Mouse (Mus musculus): ENCODE results near the gene Zfp180. TPM values are rescaled to one million over a fixed set of nuclear protein-coding genes. Genes with fewer than 3 reads are reported as not detected.
"Not testable (repeated sequence)": the region's sequence is repeated elsewhere in the genome, so short reads cannot be mapped to it uniquely, and the experiment has no call there.

Zfp180 gene
- 8.6 and 9.2 TPM in 2 replicates for polyA plus RNA-seq (2015; fragmentation: Nextera tagmentation; extraction: Ambion mirVana)

GRCm38 (mm10) chr7:24081634-24082431 lies at the start of gene Zfp180:
TSS of gene Zfp180 (plus strand) at chr7:24081924.
- Histone ChIP-seq H3K4me2 (ENCODE audit: low read depth, low read length) (peak within 1 kb of the TSS; percentile 81), H3K9me3 (replicated peaks; ENCODE audit: control insufficient read depth, low read length) (no peaks in the 10 kb centered on the region), H3K27ac (ENCODE audit: low read length) (peak within 1 kb of the TSS; percentile 92), H3K36me3 (ENCODE audit: control insufficient read depth, insufficient read depth) (peaks cover under 1% of the 10 kb centered on the region), H3K4me1 (ENCODE audit: control insufficient read depth, low read depth, low read length) (peaks cover 23% of the 10 kb centered on the region), H3K9ac (ENCODE audit: low read depth, low read length) (peak within 1 kb of the TSS; percentile 76), H3K27me3 (ENCODE audit: control insufficient read depth, insufficient read depth, low read depth, low read length) (no peaks in the 10 kb centered on the region), H3K4me3 (ENCODE audit: low read depth, low read length) (peak within 1 kb of the TSS; percentile 76)
- peak; percentile 98 for ATAC-seq (ENCODE audit: low read depth)
- WGBS (ENCODE audit: insufficient replicate concordance) = 12% methylated on average over 44 of the region's 44 CpGs

DNA sequence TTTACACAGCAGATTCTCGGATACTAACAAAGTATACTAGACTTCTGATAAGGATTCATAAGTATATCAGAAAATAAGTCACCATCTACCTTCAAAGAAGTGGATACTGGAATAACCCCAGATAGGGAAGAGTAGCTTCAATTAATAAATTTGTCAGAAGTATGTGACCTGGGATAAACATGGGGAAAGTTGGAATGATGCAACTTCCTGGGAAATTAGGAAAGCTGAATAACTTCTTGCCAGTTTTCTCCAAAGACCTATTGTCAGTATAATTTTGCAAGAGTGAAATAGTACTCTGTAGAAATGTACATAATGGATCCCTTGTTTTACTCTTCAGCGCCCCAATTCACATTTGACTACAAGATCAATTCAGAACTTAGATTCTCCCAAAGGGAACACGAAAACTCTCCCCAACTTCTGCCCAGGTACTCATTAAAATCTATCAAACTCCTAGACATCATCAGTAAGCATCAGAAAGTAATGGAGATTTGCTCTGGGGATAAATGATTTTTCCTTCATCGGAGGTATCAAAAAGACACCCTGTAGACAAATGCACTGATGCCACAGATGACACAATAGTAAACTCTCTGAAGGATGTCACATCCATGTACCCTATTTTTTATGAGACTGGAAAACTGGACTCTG lies 28.9 kb upstream of the Zfp180 start, which contains the start of gene Vmn1r183:
Vmn1r183 (plus strand) TSS at position 595 of the 645 bp plus-strand sequence.
- Histone ChIP-seq H3K27me3 (ENCODE audit: control insufficient read depth, insufficient read depth, low read depth, low read length) (no peaks in the 10 kb centered on the region), H3K4me1 (ENCODE audit: control insufficient read depth, low read depth, low read length) (no peaks in the 10 kb centered on the region), H3K27ac (ENCODE audit: low read length) (no peak within 1 kb of the TSS), H3K4me2 (ENCODE audit: low read depth, low read length) (no peak within 1 kb of the TSS), H3K9ac (ENCODE audit: low read depth, low read length) (no peak within 1 kb of the TSS), H3K36me3 (ENCODE audit: control insufficient read depth, insufficient read depth) (no peaks in the 10 kb centered on the region), H3K9me3 (replicated peaks; ENCODE audit: control insufficient read depth, low read length) (no peaks in the 10 kb centered on the region), H3K4me3 (ENCODE audit: low read depth, low read length) (no peak within 1 kb of the TSS)
- WGBS (ENCODE audit: insufficient replicate concordance) = 52% methylated on average over 4 of the region's 4 CpGs
- ATAC-seq (ENCODE audit: low read depth) = no peak

DNA sequence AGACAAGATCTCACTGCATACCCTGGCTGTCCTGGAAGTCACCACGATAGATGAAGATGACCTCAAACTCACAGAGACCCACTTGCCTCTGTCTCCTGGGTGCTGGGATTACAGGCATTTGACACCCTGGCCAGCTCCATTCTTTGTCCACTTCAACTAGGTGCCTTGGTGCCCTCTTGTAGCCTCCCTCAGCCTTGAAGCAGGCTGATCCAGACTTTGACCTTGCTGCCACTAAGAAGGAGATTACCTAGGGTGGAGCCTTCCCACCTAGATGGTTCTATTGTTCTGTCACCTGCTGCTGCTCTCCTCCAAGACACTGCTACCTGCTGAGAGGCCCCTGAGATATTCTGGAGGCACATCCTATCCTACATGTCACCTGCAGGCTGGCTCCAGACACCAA lies 7.3 kb upstream of the Zfp180 start:
- not testable (repeated sequence) for H3K4me1 ChIP-seq (ENCODE audit: control insufficient read depth, low read depth, low read length); H3K4me2 ChIP-seq (ENCODE audit: low read depth, low read length); H3K36me3 ChIP-seq (ENCODE audit: control insufficient read depth, insufficient read depth); H3K9ac ChIP-seq (ENCODE audit: low read depth, low read length); ATAC-seq (ENCODE audit: low read depth); H3K4me3 ChIP-seq (ENCODE audit: low read depth, low read length); H3K27me3 ChIP-seq (ENCODE audit: control insufficient read depth, insufficient read depth, low read depth, low read length); H3K9me3 ChIP-seq (replicated peaks; ENCODE audit: control insufficient read depth, low read length); H3K27ac ChIP-seq (ENCODE audit: low read length)
- 21% methylated on average over 1 of the region's 1 CpGs for WGBS (ENCODE audit: insufficient replicate concordance)

DNA sequence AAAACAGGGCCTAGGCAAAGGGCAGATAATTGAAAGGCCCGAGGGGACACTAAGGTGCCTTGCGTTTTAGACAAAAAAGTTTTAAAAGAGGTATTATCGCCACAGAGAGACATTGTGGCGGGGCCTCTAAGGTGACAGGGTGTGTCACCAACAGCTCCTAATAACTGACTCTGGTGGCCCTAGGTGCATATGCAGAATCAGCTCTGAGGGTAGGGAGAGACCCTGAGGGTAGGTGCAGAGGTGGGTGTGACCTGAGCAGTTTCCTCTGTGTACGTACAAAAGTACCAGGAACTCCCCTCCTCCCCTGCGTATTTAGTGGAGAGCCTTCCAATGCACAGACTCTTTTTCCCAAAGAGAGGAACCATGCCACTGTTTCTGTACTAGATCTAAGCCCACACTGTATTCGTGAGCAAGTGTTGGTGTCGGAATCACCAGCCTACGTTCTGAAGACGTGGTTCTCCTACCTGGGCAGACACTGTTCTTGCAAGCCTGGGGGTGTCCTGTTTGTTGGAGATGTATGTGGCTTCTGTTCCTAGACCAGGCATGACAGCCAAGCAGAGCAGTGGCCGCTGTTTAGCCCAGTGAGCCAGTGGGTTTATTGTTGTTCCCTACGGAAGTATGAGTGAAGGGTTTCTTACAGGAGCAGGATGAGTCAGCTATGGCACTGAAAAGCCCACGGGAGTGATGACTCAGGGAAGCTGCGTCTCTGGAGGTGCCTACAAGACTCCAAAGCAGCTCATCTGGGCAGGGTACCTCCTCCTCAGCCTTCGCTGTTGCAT lies 922 bp downstream of the Zfp180 start:
- Histone ChIP-seq H3K9ac (ENCODE audit: low read depth, low read length) (peak overlapping the region; percentile 76), H3K27me3 (ENCODE audit: control insufficient read depth, insufficient read depth, low read depth, low read length) (no peaks in the 10 kb centered on the region), H3K4me2 (ENCODE audit: low read depth, low read length) (peak overlapping the region; percentile 81), H3K4me1 (ENCODE audit: control insufficient read depth, low read depth, low read length) (peaks cover 23% of the 10 kb centered on the region), H3K36me3 (ENCODE audit: control insufficient read depth, insufficient read depth) (peaks cover 9% of the 10 kb centered on the region), H3K27ac (ENCODE audit: low read length) (peak overlapping the region; percentile 92), H3K4me3 (ENCODE audit: low read depth, low read length) (peak overlapping the region; percentile 76), H3K9me3 (replicated peaks; ENCODE audit: control insufficient read depth, low read length) (no peaks in the 10 kb centered on the region)
- peak; percentile 28 for ATAC-seq (ENCODE audit: low read depth)
- WGBS (ENCODE audit: insufficient replicate concordance) = 28% methylated on average over 15 of the region's 15 CpGs

DNA sequence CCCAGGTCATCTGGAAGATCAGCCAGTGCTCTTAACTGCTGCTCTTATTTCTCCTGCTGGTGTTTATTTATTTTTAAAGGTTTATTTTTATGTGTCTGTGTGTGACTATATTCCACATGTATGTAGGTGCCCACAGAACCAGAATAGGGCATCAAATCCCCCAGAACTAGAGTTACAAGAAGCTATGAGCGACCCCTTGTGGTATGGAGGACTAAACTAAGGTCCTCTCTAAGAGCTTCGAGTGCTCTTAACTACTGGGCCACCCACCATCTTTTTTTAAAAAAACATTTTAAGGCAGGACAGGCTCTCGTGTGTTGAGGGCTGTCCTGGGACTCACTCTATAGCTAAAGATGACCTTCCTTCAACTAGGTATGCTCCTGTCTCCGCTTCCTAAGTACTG lies 5.1 kb downstream of the Zfp180 start:
- no peak overlapping the region for H3K9ac ChIP-seq (ENCODE audit: low read depth, low read length)
- H3K4me3 ChIP-seq (ENCODE audit: low read depth, low read length) = no peak overlapping the region
- H3K9me3 ChIP-seq (replicated peaks; ENCODE audit: control insufficient read depth, low read length) = no peaks in the 10 kb centered on the region
- H3K27me3 ChIP-seq (ENCODE audit: control insufficient read depth, insufficient read depth, low read depth, low read length) = no peaks in the 10 kb centered on the region
- peaks cover 18% of the 10 kb centered on the region for H3K4me1 ChIP-seq (ENCODE audit: control insufficient read depth, low read depth, low read length)
- WGBS (ENCODE audit: insufficient replicate concordance) = 86% methylated on average over 4 of the region's 4 CpGs
- ATAC-seq (ENCODE audit: low read depth) = no peak
- peaks cover 16% of the 10 kb centered on the region for H3K36me3 ChIP-seq (ENCODE audit: control insufficient read depth, insufficient read depth)
- no peak overlapping the region for H3K4me2 ChIP-seq (ENCODE audit: low read depth, low read length)
- no peak overlapping the region for H3K27ac ChIP-seq (ENCODE audit: low read length)

DNA sequence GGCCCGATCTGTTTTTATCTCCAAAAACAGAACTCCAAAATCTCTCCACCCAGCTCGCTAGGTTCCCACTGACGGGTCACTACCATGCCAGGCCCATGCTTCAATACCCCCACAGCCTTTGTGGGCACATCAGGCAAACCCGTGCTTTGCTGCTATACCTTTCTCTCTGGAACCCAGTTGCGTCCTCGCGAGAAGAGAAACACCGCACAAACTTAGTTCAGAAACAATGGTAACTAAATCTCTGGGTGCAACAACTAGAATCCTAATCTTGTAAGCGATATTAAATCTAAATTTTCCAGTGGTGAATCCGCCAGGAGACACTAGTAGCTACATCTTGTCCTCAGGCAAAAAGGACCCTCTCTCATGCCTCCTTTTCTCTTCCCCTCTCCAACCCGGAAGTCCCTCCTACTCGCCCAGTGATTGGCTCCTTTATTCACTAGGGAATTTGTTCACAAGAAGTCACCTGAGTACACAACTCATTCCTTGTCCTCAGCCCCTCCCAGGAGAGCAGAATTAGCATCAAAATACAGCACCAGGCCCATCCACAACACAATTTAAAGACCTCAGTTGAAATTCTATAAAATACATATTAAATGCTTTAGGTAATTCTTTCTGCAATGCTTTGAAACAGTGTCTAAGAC lies 5.9 kb downstream of the Zfp180 start:
- no peak for ATAC-seq (ENCODE audit: low read depth)
- H3K36me3 ChIP-seq (ENCODE audit: control insufficient read depth, insufficient read depth) = peaks cover 16% of the 10 kb centered on the region
- 84% methylated on average over 12 of the region's 12 CpGs for WGBS (ENCODE audit: insufficient replicate concordance)

DNA sequence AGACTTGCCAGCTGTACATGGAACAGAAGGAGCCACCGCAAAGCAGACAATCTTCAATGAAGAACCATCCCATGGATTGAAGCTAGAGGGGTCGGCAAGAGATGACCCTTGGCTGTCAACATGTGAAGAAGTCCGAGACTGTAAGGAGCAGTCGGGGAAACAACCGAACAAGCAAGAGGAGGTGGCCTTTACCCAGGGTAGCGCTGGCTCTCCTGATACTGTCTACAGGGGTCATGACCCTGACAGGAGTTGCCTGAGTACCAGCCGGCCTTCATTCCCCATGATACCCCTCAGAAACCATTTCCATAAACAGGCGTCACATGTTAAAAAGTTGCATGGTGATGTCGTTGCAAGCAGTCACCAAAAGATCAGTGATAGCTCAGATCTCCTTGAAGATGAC lies 22.7 kb downstream of the Zfp180 start:
- H3K36me3 ChIP-seq (ENCODE audit: control insufficient read depth, insufficient read depth) = peaks cover 83% of the 10 kb centered on the region
- no peak overlapping the region for H3K9ac ChIP-seq (ENCODE audit: low read depth, low read length)
- ATAC-seq (ENCODE audit: low read depth) = no peak
- no peaks in the 10 kb centered on the region for H3K4me1 ChIP-seq (ENCODE audit: control insufficient read depth, low read depth, low read length)
- H3K27ac ChIP-seq (ENCODE audit: low read length) = no peak overlapping the region
- H3K4me3 ChIP-seq (ENCODE audit: low read depth, low read length) = no peak overlapping the region
- H3K9me3 ChIP-seq (replicated peaks; ENCODE audit: control insufficient read depth, low read length) = peaks cover 55% of the 10 kb centered on the region
- no peaks in the 10 kb centered on the region for H3K27me3 ChIP-seq (ENCODE audit: control insufficient read depth, insufficient read depth, low read depth, low read length)
- H3K4me2 ChIP-seq (ENCODE audit: low read depth, low read length) = no peak overlapping the region
- WGBS (ENCODE audit: insufficient replicate concordance) = 85% methylated on average over 9 of the region's 9 CpGs

More for the DNA sequence above, 5.9 kb downstream of the Zfp180 start:
- H3K4me3 ChIP-seq (ENCODE audit: low read depth, low read length) = no peak overlapping the region
- H3K9me3 ChIP-seq (replicated peaks; ENCODE audit: control insufficient read depth, low read length) = no peaks in the 10 kb centered on the region
- H3K4me1 ChIP-seq (ENCODE audit: control insufficient read depth, low read depth, low read length) = peaks cover 15% of the 10 kb centered on the region
- no peak overlapping the region for H3K27ac ChIP-seq (ENCODE audit: low read length)
- no peak overlapping the region for H3K9ac ChIP-seq (ENCODE audit: low read depth, low read length)
- H3K4me2 ChIP-seq (ENCODE audit: low read depth, low read length) = no peak overlapping the region
- no peaks in the 10 kb centered on the region for H3K27me3 ChIP-seq (ENCODE audit: control insufficient read depth, insufficient read depth, low read depth, low read length)

- no peak overlapping the region for H3K27ac ChIP-seq (ENCODE audit: low read length)
- no peak for ATAC-seq (ENCODE audit: low read depth)
- peaks cover 76% of the 10 kb centered on the region for H3K36me3 ChIP-seq (ENCODE audit: control insufficient read depth, insufficient read depth)
- H3K9me3 ChIP-seq (replicated peaks; ENCODE audit: control insufficient read depth, low read length) = peaks cover 55% of the 10 kb centered on the region
- H3K4me1 ChIP-seq (ENCODE audit: control insufficient read depth, low read depth, low read length) = no peaks in the 10 kb centered on the region
- no peaks in the 10 kb centered on the region for H3K27me3 ChIP-seq (ENCODE audit: control insufficient read depth, insufficient read depth, low read depth, low read length)
- 87% methylated on average over 18 of the region's 18 CpGs for WGBS (ENCODE audit: insufficient replicate concordance)
- no peak overlapping the region for H3K9ac ChIP-seq (ENCODE audit: low read depth, low read length)
- no peak overlapping the region for H3K4me3 ChIP-seq (ENCODE audit: low read depth, low read length)
- no peak overlapping the region for H3K4me2 ChIP-seq (ENCODE audit: low read depth, low read length)
Observed at GRCm38 (mm10) chr7:24105144-24105703, 23.5 kb downstream of the Zfp180 start.

Measured in liver, embryonic 16.5 days (tissue).